Mouse (Mus musculus) heart, adult 2 months (tissue): ENCODE results near the gene Chtop. TPM values are rescaled to one million over a fixed set of nuclear protein-coding genes. Genes with fewer than 3 reads are reported as not detected.

ENCODE experiments used
- DNase-seq, 2 experiments: peaks; one replicate each; pipeline ENCODE4 v3.0.0; 2021
- H3K27ac ChIP-seq: fragments of 200-600 bp; 2 replicates; pipeline ENCODE4 v1.8.1; 2022
- H3K27me3 ChIP-seq: fragments of 200-500 bp; 2 replicates; pipeline ENCODE4 v1.6.1; 2012; ENCODE audit warnings: mild to moderate bottlenecking, low read length, inconsistent platforms, mixed read lengths; ENCODE audit not compliant: control insufficient read depth, insufficient read depth
- H3K36me3 ChIP-seq: fragments of 200-500 bp; 2 replicates; pipeline ENCODE4 v1.6.1; 2012; ENCODE audit warnings: low read length, inconsistent platforms; ENCODE audit not compliant: control insufficient read depth, insufficient read depth
- H3K4me1 ChIP-seq: fragments of 200-500 bp; 2 replicates; pipeline ENCODE4 v1.6.1; 2011; ENCODE audit warnings: low read length; ENCODE audit not compliant: control insufficient read depth, insufficient read depth
- H3K4me3 ChIP-seq: fragments of 200-600 bp; 2 replicates; pipeline ENCODE4 v1.8.1; 2022
- H3K79me2 ChIP-seq: fragments of 200-500 bp; replicated peaks from 2 replicates; pipeline ENCODE4 v1.6.1; 2012; ENCODE audit warnings: mild to moderate bottlenecking, inconsistent platforms, low read length, moderate library complexity, mixed read lengths; ENCODE audit not compliant: control insufficient read depth, insufficient read depth
- H3K9ac ChIP-seq: fragments of 200-500 bp; 2 replicates; pipeline ENCODE4 v1.6.1; 2012; ENCODE audit warnings: low read depth, mild to moderate bottlenecking, control low read depth, inconsistent platforms, low read length, mixed read lengths
- CTCF ChIP-seq: fragments of 200-600 bp; IDR thresholded peaks from 2 replicates; pipeline ENCODE4 v1.8.1; 2022; ENCODE audit warnings: antibody characterized with exemption, mild to moderate bottlenecking, moderate library complexity
- EP300 ChIP-seq: fragments of 200-500 bp; IDR thresholded peaks from 2 replicates; pipeline ENCODE4 v1.6.1; 2011; ENCODE audit warnings: low read depth, low read length, control low read depth; ENCODE audit not compliant: insufficient read depth
- POLR2A ChIP-seq: fragments of 200-500 bp; IDR thresholded peaks from 2 replicates; pipeline ENCODE4 v1.6.1; 2011; ENCODE audit warnings: mild to moderate bottlenecking, low read depth, low read length, control low read depth; ENCODE audit not compliant: insufficient read depth
- WGBS: fragments of 180-500 bp; shearing (Covaris S2); methylation state at CpG from one replicate; pipeline ENCODE4 v1.1.7; 2018; 5-methylcytosine and 5-hydroxymethylcytosine counted together
- intact Hi-C: fragments of 180-260 bp; cut with DNase I; formaldehyde crosslinking; loops from one replicate; pipeline ENCODE4 v1.15.1; 2025
- polyA plus RNA-seq: library from polyadenylated mRNA; depleted of rRNA; stranded (reverse); fragments of >200 nt; gene quantifications from 2 replicates; pipeline ENCODE4 v1.2.3, GENCODE M21; 2012
- total RNA-seq, 2 experiments: library from RNA; stranded (reverse); gene quantifications; 2 replicates each; pipeline ENCODE4 v1.2.3; 2021

Gene Chtop
- total and polyA plus RNA-seq, 3 experiments = 30.4 to 93.0 (median 90.0) TPM

GRCm38 (mm10) chr3:90508287-90508949 lies 880 bp downstream of the Chtop start:
- H3K36me3 ChIP-seq = peaks cover 40% of the 10 kb centered on the region
- peak overlapping the region; percentile 91 for H3K9ac ChIP-seq
- no peak for TF ChIP-seq POLR2A
- TF ChIP-seq CTCF = no peak
- TF ChIP-seq EP300 = no peak
- no peaks in the 10 kb centered on the region for H3K27me3 ChIP-seq
- H3K4me1 ChIP-seq = peaks cover 3% of the 10 kb centered on the region
- H3K27ac ChIP-seq = peak overlapping the region; percentile 91
- H3K79me2 ChIP-seq = peaks cover 3% of the 10 kb centered on the region; the same call in 1 of the 2 replicates
- intact Hi-C loops = loop anchor here (2.0 kb wide), 2 partner anchors 18 to 32 kb away; partner anchors contain the start of genes Ilf2 and Snapin
- WGBS = under 1% methylated on average over 20 of the region's 20 CpGs
- H3K4me3 ChIP-seq = peak overlapping the region; percentile 88
- no peak for DNase-seq

- H3K27me3 ChIP-seq = no peaks in the 10 kb centered on the region
- H3K4me1 ChIP-seq = peaks cover 1% of the 10 kb centered on the region
- DNase-seq = no peak
- whole genome bisulfite sequencing = 65% methylated on average over 3 of the region's 3 CpGs
- H3K79me2 ChIP-seq = peaks cover 6% of the 10 kb centered on the region
- intact Hi-C loops = no loop called here
- peaks cover 53% of the 10 kb centered on the region for H3K36me3 ChIP-seq
- no peak overlapping the region for H3K9ac ChIP-seq
- no peak overlapping the region for H3K4me3 ChIP-seq
- H3K27ac ChIP-seq = no peak overlapping the region
- TF ChIP-seq POLR2A (no peak), CTCF (no peak), EP300 (no peak)
Measured at GRCm38 (mm10) chr3:90506362-90506761, 2.9 kb downstream of the Chtop start.

DNA sequence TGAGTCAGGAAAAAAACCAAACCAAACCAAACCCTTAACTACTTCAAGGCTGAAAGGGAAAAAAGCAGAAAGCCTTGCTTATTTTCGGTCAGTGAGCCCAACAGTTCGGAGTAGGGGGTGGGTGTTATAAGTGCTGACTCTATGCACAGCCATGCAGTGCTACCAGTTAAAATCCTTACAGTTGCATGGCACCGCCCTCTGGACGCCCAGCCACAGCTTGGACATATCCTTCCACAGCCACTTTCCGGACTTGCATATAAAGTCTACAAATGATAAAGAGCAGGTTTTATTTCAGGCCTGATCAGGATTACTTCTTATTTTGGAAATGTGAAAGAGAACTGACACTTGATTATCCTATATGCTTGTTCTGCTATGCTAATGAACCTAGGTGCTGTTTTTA lies 4.1 kb downstream of the Chtop start:
- peaks cover 6% of the 10 kb centered on the region for H3K79me2 ChIP-seq
- peaks cover 57% of the 10 kb centered on the region for H3K36me3 ChIP-seq
- no peak for DNase-seq
- H3K27ac ChIP-seq = no peak overlapping the region
- H3K4me1 ChIP-seq = peaks cover 1% of the 10 kb centered on the region
- TF ChIP-seq EP300 = no peak
- TF ChIP-seq POLR2A = no peak
- TF ChIP-seq CTCF = no peak
- 91% methylated on average over 5 of the region's 5 CpGs for WGBS
- intact Hi-C loops = no loop called here
- no peaks in the 10 kb centered on the region for H3K27me3 ChIP-seq
- H3K4me3 ChIP-seq = no peak overlapping the region
- H3K9ac ChIP-seq = no peak overlapping the region

- H3K27ac ChIP-seq = no peak overlapping the region
- peaks cover 6% of the 10 kb centered on the region for H3K79me2 ChIP-seq
- peaks cover 61% of the 10 kb centered on the region for H3K36me3 ChIP-seq
- peaks cover 1% of the 10 kb centered on the region for H3K4me1 ChIP-seq
- intact Hi-C loops = no loop called here
- H3K27me3 ChIP-seq = no peaks in the 10 kb centered on the region
- no peak for DNase-seq
- no peak overlapping the region for H3K9ac ChIP-seq
- 76% methylated on average over 4 of the region's 4 CpGs for WGBS
- TF ChIP-seq EP300 (no peak), CTCF (no peak), POLR2A (no peak)
- H3K4me3 ChIP-seq = no peak overlapping the region
Measured at GRCm38 (mm10) chr3:90503444-90503843, 5.9 kb downstream of the Chtop start.

DNA sequence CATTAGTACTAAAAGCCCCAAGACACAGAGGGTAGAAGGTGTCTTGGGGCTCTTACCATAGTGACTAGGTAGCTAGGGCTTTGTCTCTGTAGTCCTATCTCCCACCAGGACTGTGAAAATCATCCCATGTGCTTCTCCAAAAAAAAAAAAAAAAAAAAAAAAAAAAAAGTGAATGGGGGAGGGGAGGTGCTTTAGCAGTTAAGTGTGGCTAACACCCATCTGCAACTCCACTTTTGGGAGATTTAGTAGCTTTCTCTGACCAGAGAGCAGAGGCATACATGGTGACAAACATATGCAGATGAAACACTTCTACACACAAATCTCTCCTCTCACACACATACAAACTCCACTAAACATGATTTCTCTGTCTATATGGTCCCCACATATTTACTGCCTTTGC lies 11.7 kb downstream of the Chtop start:
- Histone ChIP-seq H3K9ac (no peak overlapping the region), H3K4me1 (no peaks in the 10 kb centered on the region), H3K27ac (no peak overlapping the region), H3K79me2 (0 out of 2 replicates have a peak, but pooled peaks cover 1% of the 10 kb centered on the region), H3K27me3 (no peaks in the 10 kb centered on the region), H3K4me3 (no peak overlapping the region), H3K36me3 (peaks cover 18% of the 10 kb centered on the region)
- intact Hi-C loops = no loop called here
- no peak for TF ChIP-seq EP300
- no peak for TF ChIP-seq CTCF
- TF ChIP-seq POLR2A = no peak
- no peak for DNase-seq

GRCm38 (mm10) chr3:90495850-90496525 lies 13.3 kb downstream of the Chtop start:
- 83% methylated on average over 7 of the region's 7 CpGs for WGBS
- TF ChIP-seq POLR2A = peak; percentile 8; the same call in 1 of the 2 replicates
- no peak for TF ChIP-seq EP300
- no peak for TF ChIP-seq CTCF
- intact Hi-C loops = no loop called here
- Histone ChIP-seq H3K27ac (no peak overlapping the region), H3K4me1 (no peaks in the 10 kb centered on the region), H3K36me3 (peaks cover 7% of the 10 kb centered on the region), H3K79me2 (no peaks in the 10 kb centered on the region), H3K4me3 (no peak overlapping the region), H3K27me3 (no peaks in the 10 kb centered on the region), H3K9ac (no peak overlapping the region)
- no peak for DNase-seq
